26 mouse cellular contexts compared by ENCODE assay signal in the genomic region with DNA sequence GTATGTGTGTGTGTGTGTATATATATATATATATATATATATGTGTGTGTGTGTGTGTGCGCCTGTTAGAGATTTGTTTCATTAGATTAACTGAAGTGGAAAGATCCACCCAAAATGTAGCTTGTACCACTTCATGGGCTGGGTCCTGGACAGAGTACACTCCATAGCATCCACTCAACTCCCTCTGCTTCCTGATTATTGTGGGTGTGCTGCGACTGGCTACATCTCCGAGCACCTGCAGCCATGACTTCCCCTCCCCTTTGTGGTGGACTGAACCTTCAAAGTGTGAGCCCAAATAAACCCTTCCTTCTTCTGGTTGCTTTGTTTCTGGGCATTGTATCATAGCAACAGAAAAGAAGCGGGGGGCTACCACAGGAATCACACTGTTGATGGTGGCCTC. TPM values are rescaled to one million over a fixed set of nuclear protein-coding genes. Genes with fewer than 3 reads are reported as not detected.
DNase-seq lines count a peak whose midpoint lies in the region; ATAC-seq and TF ChIP-seq lines count a peak whose summit lies in the region.
"Had no signal": no experiment of that assay in that cellular context is flagged by ENCODE, and none has a peak within 500 bp of the region (broad histone marks: within the 10 kb centered on the region; RNA-seq: fewer than 3 reads in every experiment).

No protein-coding gene starts in this region.

- 91% methylated on average over 4 of the region's 4 CpGs for WGBS in lung, postnatal 0 days

- H3K36me3 ChIP-seq in megakaryocyte, embryonic 14.5 days (replicated peaks; ENCODE audit: low read length) = no peaks in the 10 kb centered on the region
- no peaks in the 10 kb centered on the region for H3K36me3 ChIP-seq in lung, postnatal 0 days (ENCODE audit: insufficient read depth, low read length)
- H3K36me3 ChIP-seq: embryonic facial prominence, embryonic 10.5 days; embryonic facial prominence, embryonic 15.5 days; G1E; heart, embryonic 12.5 days; intestine, embryonic 15.5 days; lung, embryonic 15.5 days; midbrain, embryonic 12.5 days; stomach, embryonic 15.5 days had no signal

- TF ChIP-seq EP300 in lung, postnatal 0 days (IDR thresholded peaks at IDR 0.05) = no peak

- H3K27ac ChIP-seq in lung, postnatal 0 days (ENCODE audit: low read length) = no peak overlapping the region
- H3K27ac ChIP-seq: embryonic facial prominence, embryonic 10.5 days; embryonic facial prominence, embryonic 15.5 days; forebrain, embryonic 13.5 days; heart, adult 2 months; intestine, embryonic 15.5 days; kidney, postnatal 0 days; lung, embryonic 15.5 days; midbrain, embryonic 12.5 days; stomach, embryonic 15.5 days had no signal

- H3K4me1 ChIP-seq in megakaryocyte, embryonic 14.5 days = peaks cover 16% of the 10 kb centered on the region
- H3K4me1 ChIP-seq in lung, postnatal 0 days (ENCODE audit: insufficient read depth, low read depth, low read length) = no peaks in the 10 kb centered on the region
- H3K4me1 ChIP-seq: stomach, embryonic 15.5 days had no signal

- DNase-seq in heart, adult 11 months = peak; percentile 63
- no peak for DNase-seq in heart, adult 18-20 months
- DNase-seq in CD4-positive helper T cell, adult 2 months (ENCODE audit: low read depth, low spot score) = peak; percentile 16
- peak; percentile 43 for DNase-seq in induced T-regulatory cell, adult 2 months (ENCODE audit: low read depth)
- no peak for DNase-seq in lung, postnatal 0 days (ENCODE audit: low spot score)
- DNase-seq in layer of hippocampus, postnatal 25 days (ENCODE audit: extremely low spot score in 1 of 2, low spot score in 1 of 2) = no peak
- DNase-seq in cerebellum, postnatal 36 days = no peak
- DNase-seq: adrenal gland, adult 8-10 months; cerebellum, adult 11 months; cerebellum, adult 9-11 months; gastrocnemius, postnatal 14 days; kidney, adult 8-10 months; kidney, postnatal 4 days had no signal

- peak overlapping the region; percentile 82 for H3K4me3 ChIP-seq in megakaryocyte, embryonic 14.5 days (replicated peaks)
- no peak overlapping the region for H3K4me3 ChIP-seq in lung, postnatal 0 days (ENCODE audit: low read depth, low read length)
- H3K4me3 ChIP-seq: embryonic facial prominence, embryonic 10.5 days; embryonic facial prominence, embryonic 15.5 days; forebrain, embryonic 13.5 days; heart, adult 2 months; heart, embryonic 12.5 days; intestine, embryonic 15.5 days; lung, embryonic 15.5 days; midbrain, embryonic 12.5 days; stomach, embryonic 15.5 days had no signal

- ATAC-seq in lung, postnatal 0 days = no peak
- ATAC-seq: forebrain, embryonic 13.5 days; hindbrain, embryonic 16.5 days had no signal

- no peaks in the 10 kb centered on the region for H3K27me3 ChIP-seq in megakaryocyte, embryonic 14.5 days (replicated peaks)
- H3K27me3 ChIP-seq in lung, postnatal 0 days (replicated peaks; ENCODE audit: insufficient read depth, low read length) = no peaks in the 10 kb centered on the region
- H3K27me3 ChIP-seq: embryonic facial prominence, embryonic 15.5 days; heart, embryonic 12.5 days; intestine, embryonic 15.5 days; lung, embryonic 15.5 days; stomach, embryonic 15.5 days had no signal

- no peaks in the 10 kb centered on the region for H3K9me3 ChIP-seq in megakaryocyte, embryonic 14.5 days
- no peaks in the 10 kb centered on the region for H3K9me3 ChIP-seq in lung, postnatal 0 days (ENCODE audit: low read length)
- H3K9me3 ChIP-seq: embryonic facial prominence, embryonic 10.5 days; embryonic facial prominence, embryonic 15.5 days; forebrain, embryonic 13.5 days; G1E; heart, embryonic 12.5 days; intestine, embryonic 15.5 days; lung, embryonic 15.5 days; midbrain, embryonic 12.5 days; stomach, embryonic 15.5 days had no signal

- H3K9ac ChIP-seq in lung, postnatal 0 days (replicated peaks; ENCODE audit: low read depth) = no peak overlapping the region
- H3K9ac ChIP-seq: embryonic facial prominence, embryonic 15.5 days; forebrain, embryonic 13.5 days; heart, embryonic 12.5 days; intestine, embryonic 15.5 days; lung, embryonic 15.5 days; midbrain, embryonic 12.5 days; stomach, embryonic 15.5 days had no signal

- H3K4me2 ChIP-seq in lung, postnatal 0 days (replicated peaks; ENCODE audit: low read depth, low read length) = no peak overlapping the region
- H3K4me2 ChIP-seq: embryonic facial prominence, embryonic 15.5 days; forebrain, embryonic 13.5 days; intestine, embryonic 15.5 days; lung, embryonic 15.5 days; midbrain, embryonic 12.5 days; stomach, embryonic 15.5 days had no signal

- TF ChIP-seq CTCF in lung, postnatal 0 days (IDR thresholded peaks at IDR 0.05) = no peak

RNA-seq across cellular contexts. Expression of a gene that starts 6.2 kb away (rescaled TPM):
- total RNA-seq in heart, adult 18-20 months (2021) = 10 to 100 TPM; 66.8 to 67.5 TPM
- polyA plus RNA-seq in megakaryocyte, embryonic 14.5 days (2012; ENCODE audit: insufficient read depth, low replicate concordance) = 0.64 and 6.1 TPM in 2 replicates
- 88.4 and 107 TPM in 2 replicates for polyA plus RNA-seq in lung, postnatal 0 days (2015; fragmentation: Nextera tagmentation; extraction: Ambion mirVana)
- 10 to 100 TPM; 38.3 to 42.6 TPM for total RNA-seq in layer of hippocampus, postnatal 25 days (2021)

Comparison
In these comparisons a context has a peak if more than half of its experiments do, and no peak if none do; other contexts are left out.
1. DNase-seq: peak in heart, adult 11 months (single experiment), CD4-positive helper T cell, adult 2 months (single experiment) and induced T-regulatory cell, adult 2 months (single experiment); none in heart, adult 18-20 months (0 of 2), lung, postnatal 0 days (single experiment), layer of hippocampus, postnatal 25 days (0 of 2) and cerebellum, postnatal 36 days (0 of 2).